Mouse (Mus musculus): ENCODE measurements around the gene Ccdc57. TPM values are rescaled to one million over a fixed set of nuclear protein-coding genes. Genes with fewer than 3 reads are reported as not detected.
"Not testable (repeated sequence)": the region's sequence is repeated elsewhere in the genome, so short reads cannot be mapped to it uniquely, and the experiment has no call there.

The Ccdc57 gene
- total RNA-seq, 2 experiments from 2014 or later = 8.4 to 10.8 TPM

- no peak for DNase-seq
These were observed 149.1 kb downstream of the Ccdc57 start for GRCm38 (mm10) chr11:120783426-120784063.

GRCm38 (mm10) chr11:120781361-120781760, 151.3 kb downstream of the Ccdc57 start:
- DNase-seq = not testable (repeated sequence)

- DNase-seq = no peak
These were observed 152.8 kb downstream of the Ccdc57 start for GRCm38 (mm10) chr11:120779876-120780275.

GRCm38 (mm10) chr11:120777123-120777522, 155.5 kb downstream of the Ccdc57 start:
- DNase-seq = no peak

Other genes with a start within 250 kb of the Ccdc57 start
- gene Cenpx, start 219.1 kb downstream of the Ccdc57 start, total RNA-seq (2021) = 10 to 100 TPM; 47.6 to 51.3 TPM
- gene Lrrc45, start 218.9 kb downstream of the Ccdc57 start, total RNA-seq (2021) = 10 to 100 TPM; 20.0 to 27.4 TPM
- 1 to 10 TPM; 3.8 to 9.5 TPM for gene Rac3, start 211.4 kb downstream of the Ccdc57 start, total RNA-seq (2021)
- gene Dcxr, start 205.6 kb downstream of the Ccdc57 start, total RNA-seq (2021) = 10 to 100 TPM; 33.0 to 37.3 TPM
- 10 to 100 TPM in 1 of 2 experiments, 1 to 10 TPM in 1; 9.2 to 17.6 TPM for gene Cbr2, start 200.8 kb downstream of the Ccdc57 start, total RNA-seq (2021)
- 10 to 100 TPM; 23.9 to 46.6 TPM for gene Hmga1b, start 170.1 kb downstream of the Ccdc57 start, total RNA-seq (2021)
- 10 to 100 TPM; 15.9 to 20.6 TPM for gene Rfng, start 148.7 kb downstream of the Ccdc57 start, total RNA-seq (2021)
- 10 to 100 TPM; 84.2 to 89.3 TPM for gene Gps1, start 148.6 kb downstream of the Ccdc57 start, total RNA-seq (2021)
- 10 to 100 TPM; 61.2 to 64.3 TPM for gene Dus1l, start 136.5 kb downstream of the Ccdc57 start, total RNA-seq (2021)
- gene Fasn, start 108.3 kb downstream of the Ccdc57 start, total RNA-seq (2021) = 100 to 1,000 TPM in 1 of 2 experiments, 10 to 100 TPM in 1; 93.1 to 104 TPM
- 10 to 100 TPM; 10.4 to 11.6 TPM for gene Slc16a3, start 15.6 kb upstream of the Ccdc57 start, total RNA-seq (2021)
- 100 to 1,000 TPM; 129 to 131 TPM for gene Csnk1d, start 58.5 kb upstream of the Ccdc57 start, total RNA-seq (2021)
- 1 to 10 TPM; 1.7 to 2.8 TPM for gene Cd7, start 106.5 kb upstream of the Ccdc57 start, total RNA-seq (2021)
- gene Sectm1b, start 130.7 kb upstream of the Ccdc57 start, total RNA-seq (2021) = not detected
- gene Sectm1a, start 148.3 kb upstream of the Ccdc57 start, total RNA-seq (2021) = under 1 TPM; 0.24 to 0.42 TPM
- not detected for gene Tex19.2, start 185.8 kb upstream of the Ccdc57 start, total RNA-seq (2021)
- not detected for gene Tex19.1, start 213.3 kb upstream of the Ccdc57 start, total RNA-seq (2021)
- under 1 TPM; 0.15 to 0.27 TPM for gene Uts2r, start 227.4 kb upstream of the Ccdc57 start, total RNA-seq (2021)